Mouse (Mus musculus) liver, adult 10 weeks (tissue): ENCODE results near the gene Selenoi. TPM values are rescaled to one million over a fixed set of nuclear protein-coding genes. Genes with fewer than 3 reads are reported as not detected.

Experiments
- polyA plus RNA-seq: library from polyadenylated mRNA; stranded (reverse); fragments of 350-450 nt; fragmentation: Illumina TruSeq; extraction: RNeasy Lipid Tissue Mini Kit (QIAGEN cat#74804); gene quantifications from one replicate; pipeline ENCODE4 v1.2.3, GENCODE M21; 2014; ENCODE audit warnings: low read depth, low replicate concordance

The Selenoi gene
- polyA plus RNA-seq = 58.9 TPM

GRCm38 (mm10) chr5:30232271-30232971 is at the start of gene Selenoi:
Selenoi (plus strand) TSS chr5:30232581.

GRCm38 (mm10) chr5:30205493-30205892 is 26.9 kb upstream of the Selenoi start, which contains the start of gene Adgrf3:
Adgrf3 (minus strand) TSS chr5:30205722.

GRCm38 (mm10) chr5:30281291-30281732 is 48.9 kb downstream of the Selenoi start, which contains the start of gene Drc1:
Drc1 (plus strand) TSS chr5:30281388.

Other genes starting within 250 kb of the Selenoi start
- gene Il6, start 219.5 kb upstream of the Selenoi start, polyA plus RNA-seq = 0.32 TPM
- 17.0 TPM for gene Tyms, start 159.0 kb upstream of the Selenoi start, polyA plus RNA-seq
- gene Garem2, start 127.4 kb upstream of the Selenoi start, polyA plus RNA-seq = not detected
- not detected for gene 3110082J24Rik, start 126.5 kb upstream of the Selenoi start, polyA plus RNA-seq
- 232 TPM for gene Hadha, start 77.4 kb upstream of the Selenoi start, polyA plus RNA-seq
- gene Hadhb, start 77.3 kb upstream of the Selenoi start, polyA plus RNA-seq = 654 TPM
- not detected for gene Adgrf3, start 26.9 kb upstream of the Selenoi start, polyA plus RNA-seq
- gene Drc1, start 48.8 kb downstream of the Selenoi start, polyA plus RNA-seq = 1.6 TPM
- not detected for gene Otof, start 229.4 kb downstream of the Selenoi start, polyA plus RNA-seq
- not detected for gene 1700001C02Rik, start 233.5 kb downstream of the Selenoi start, polyA plus RNA-seq